In the genomic region with DNA sequence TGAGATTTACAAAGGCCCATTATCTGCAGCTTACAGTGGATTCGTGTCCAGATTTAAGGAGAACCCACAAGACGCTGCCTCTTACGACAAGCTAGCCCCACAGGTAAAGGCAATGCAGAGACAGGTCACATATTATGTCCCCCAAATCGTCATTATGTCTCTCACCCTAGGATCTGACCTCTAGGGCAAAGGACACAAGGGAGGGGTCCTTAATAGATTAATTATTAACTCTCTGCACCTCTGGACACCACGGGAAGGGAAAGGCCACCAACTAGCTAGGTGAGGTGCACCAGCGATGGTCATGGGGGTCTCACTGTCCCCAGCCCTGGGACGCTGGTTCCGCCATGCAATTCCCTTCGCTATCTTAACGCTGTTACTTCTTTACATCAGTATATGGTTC, we compare ENCODE assay signal across 11 mouse cellular contexts. TPM values are rescaled to one million over a fixed set of nuclear protein-coding genes. Genes with fewer than 3 reads are reported as not detected.
DNase-seq lines count a peak whose midpoint lies in the region; ATAC-seq lines count a peak whose summit lies in the region.
"Had no signal": no experiment of that assay in that cellular context is flagged by ENCODE, and none has a peak within 500 bp of the region (broad histone marks: within the 10 kb centered on the region; RNA-seq: fewer than 3 reads in every experiment).

A gene (plus strand): TSS at position 274 of the 400 bp plus-strand sequence.

- no peaks in the 10 kb centered on the region for H3K36me3 ChIP-seq in heart, embryonic 12.5 days
- no peaks in the 10 kb centered on the region for H3K36me3 ChIP-seq in hindbrain, embryonic 13.5 days
- H3K36me3 ChIP-seq in midbrain, embryonic 11.5 days (ENCODE audit: control insufficient read depth, insufficient read depth, low read length): no peaks in the 10 kb centered on the region

- no peak for ATAC-seq in heart, embryonic 12.5 days (ENCODE audit: insufficient number of reproducible peaks, low FRiP score)
- ATAC-seq in hindbrain, embryonic 13.5 days (ENCODE audit: low FRiP score): no peak
- no peak for ATAC-seq in midbrain, embryonic 11.5 days (ENCODE audit: low FRiP score)
- no peak for ATAC-seq in cerebellum, adult (ENCODE audit: insufficient number of reproducible peaks, low FRiP score, low TSS enrichment)

- H3K27ac ChIP-seq in heart, embryonic 12.5 days (ENCODE audit: poor library complexity, severe bottlenecking): peak within 1 kb of the TSS; percentile 36; the same call in 1 of the 2 replicates
- H3K27ac ChIP-seq in brown adipose tissue, adult 24 weeks (replicated peaks; ENCODE audit: low read depth, low read length): no peak within 1 kb of the TSS
- H3K27ac ChIP-seq in hindbrain, embryonic 13.5 days: peak within 1 kb of the TSS; percentile 56; the same call in 1 of the 2 replicates
- H3K27ac ChIP-seq in midbrain, embryonic 11.5 days (ENCODE audit: low read depth, low read length): no peak within 1 kb of the TSS

- peak within 1 kb of the TSS; percentile 39 for H3K4me3 ChIP-seq in heart, embryonic 12.5 days
- H3K4me3 ChIP-seq in brown adipose tissue, adult 24 weeks (ENCODE audit: insufficient read depth, low read depth, low read length): peak within 1 kb of the TSS; percentile 44
- H3K4me3 ChIP-seq in hindbrain, embryonic 13.5 days: peak within 1 kb of the TSS; percentile 24
- H3K4me3 ChIP-seq in midbrain, embryonic 11.5 days (ENCODE audit: low read depth, low read length): peak within 1 kb of the TSS; percentile 25

- 0 out of 2 replicates have a peak, but pooled peaks cover 4% of the 10 kb centered on the region for H3K27me3 ChIP-seq in heart, embryonic 12.5 days (replicated peaks)
- H3K27me3 ChIP-seq in hindbrain, embryonic 13.5 days: peaks cover 15% of the 10 kb centered on the region
- H3K27me3 ChIP-seq in midbrain, embryonic 11.5 days (ENCODE audit: control insufficient read depth, insufficient read depth, low read length): no peaks in the 10 kb centered on the region; the same call in 1 of the 2 replicates

- no peaks in the 10 kb centered on the region for H3K9me3 ChIP-seq in heart, embryonic 12.5 days (replicated peaks)
- no peaks in the 10 kb centered on the region for H3K9me3 ChIP-seq in hindbrain, embryonic 13.5 days
- H3K9me3 ChIP-seq in midbrain, embryonic 11.5 days (ENCODE audit: control insufficient read depth, low read length): no peaks in the 10 kb centered on the region

- H3K4me2 ChIP-seq in heart, embryonic 12.5 days: peak within 1 kb of the TSS; percentile 67
- peak within 1 kb of the TSS; percentile 47 for H3K4me2 ChIP-seq in hindbrain, embryonic 13.5 days
- peak within 1 kb of the TSS; percentile 42 for H3K4me2 ChIP-seq in midbrain, embryonic 11.5 days

- 81% methylated on average over 10 of the region's 10 CpGs for WGBS in heart, embryonic 12.5 days
- 78% methylated on average over 10 of the region's 10 CpGs for WGBS in hindbrain, embryonic 13.5 days
- WGBS in midbrain, embryonic 11.5 days: 79% methylated on average over 10 of the region's 10 CpGs

- peaks cover 11% of the 10 kb centered on the region for H3K4me1 ChIP-seq in heart, embryonic 12.5 days (replicated peaks)
- H3K4me1 ChIP-seq in brown adipose tissue, adult 24 weeks (ENCODE audit: control insufficient read depth, insufficient read depth, insufficient read length, low read length): no peaks in the 10 kb centered on the region
- peaks cover 13% of the 10 kb centered on the region for H3K4me1 ChIP-seq in hindbrain, embryonic 13.5 days (replicated peaks)
- H3K4me1 ChIP-seq in midbrain, embryonic 11.5 days (ENCODE audit: control insufficient read depth, insufficient read depth, low read length): peaks cover 5% of the 10 kb centered on the region

- H3K9ac ChIP-seq in heart, embryonic 12.5 days: peak within 1 kb of the TSS; percentile 68
- peak within 1 kb of the TSS; percentile 63 for H3K9ac ChIP-seq in hindbrain, embryonic 13.5 days
- H3K9ac ChIP-seq in midbrain, embryonic 11.5 days (ENCODE audit: low read length): peak within 1 kb of the TSS; percentile 74

- DNase-seq in heart, postnatal 4 days: no peak
- DNase-seq in midbrain, embryonic 11.5 days (ENCODE audit: low spot score, missing footprints): peak; percentile 68
- no peak for DNase-seq in spleen, postnatal 36 days (ENCODE audit: low spot score in 2 of 2)
- DNase-seq in right cerebral cortex, postnatal 10 days (ENCODE audit: low spot score in 2 of 2): no peak
- DNase-seq: gastrocnemius, postnatal 25 days; thymus, adult 2 months had no signal

RNA-seq across cellular contexts. Expression of the gene that starts here (rescaled TPM):
- polyA plus RNA-seq in heart, embryonic 12.5 days (2016; fragmentation: Nextera tagmentation; extraction: Ambion mirVana): 0.23 and 0.65 TPM in 2 replicates
- not detected for total RNA-seq in heart, postnatal 4 days (2021)
- not detected in 2 replicates for polyA plus RNA-seq in brown adipose tissue, adult 24 weeks (2012; ENCODE audit: insufficient read depth, insufficient read length, missing spikeins)
- 0.25 and 0.29 TPM in 2 replicates for polyA plus RNA-seq in hindbrain, embryonic 13.5 days (2015; fragmentation: Nextera tagmentation; extraction: Ambion mirVana)
- polyA plus RNA-seq in midbrain, embryonic 11.5 days (2014; fragmentation: Nextera tagmentation; extraction: Ambion mirVana): 0.18 and 0.22 TPM in 2 replicates
- total RNA-seq: gastrocnemius, postnatal 25 days; megakaryocyte, adult 5-6 weeks had no signal

Comparison
In these comparisons a context has a peak if more than half of its experiments do, and no peak if none do; other contexts are left out.
1. Peak in DNase-seq, H3K4me3 ChIP-seq, H3K9ac ChIP-seq and H3K4me2 ChIP-seq in midbrain, embryonic 11.5 days; RNA of the gene not detected or under 1 TPM.
2. H3K27ac ChIP-seq: peak in heart, embryonic 12.5 days (single experiment) and hindbrain, embryonic 13.5 days (single experiment); none in brown adipose tissue, adult 24 weeks (single experiment) and midbrain, embryonic 11.5 days (single experiment).
3. Peak in every context shown above with its lines, with median percentiles within 50 percentile points of each other: H3K4me2 ChIP-seq, H3K4me3 ChIP-seq and H3K9ac ChIP-seq.